Mouse (Mus musculus) naive thymus-derived CD4-positive, alpha-beta T cell, adult 2 months (primary cell): ENCODE results near the gene BC051142.
"Not testable (repeated sequence)": the region's sequence is repeated elsewhere in the genome, so short reads cannot be mapped to it uniquely, and the experiment has no call there.

Experiments
- DNase-seq: peaks from one replicate; pipeline ENCODE4 v3.0.0-alpha.2; 2011; ENCODE audit warnings: low read depth

Gene BC051142

GRCm38 (mm10) chr17:34398058-34398710 lies 436 bp upstream of the BC051142 start:
- peak; percentile 94 for DNase-seq

DNA sequence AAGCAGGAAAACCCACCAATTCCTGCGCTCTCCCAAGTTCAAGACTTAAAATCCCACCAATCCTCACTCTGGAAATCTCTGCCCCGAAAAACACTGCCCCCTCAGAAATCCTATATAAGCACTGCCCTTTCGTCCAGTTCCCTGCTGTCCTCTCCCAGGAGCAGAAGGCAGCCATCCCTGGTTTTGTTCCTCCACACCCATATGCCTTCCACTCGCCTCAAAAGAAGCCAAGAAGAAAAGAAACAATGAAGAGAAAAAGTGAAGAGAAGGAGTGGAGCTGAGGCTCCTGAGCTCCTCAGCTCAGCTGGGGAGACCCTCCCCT lies 735 bp downstream of the BC051142 start:
- DNase-seq: no peak

GRCm38 (mm10) chr17:34411117-34411516 lies 12.5 kb downstream of the BC051142 start:
- DNase-seq: peak; percentile 86

DNA sequence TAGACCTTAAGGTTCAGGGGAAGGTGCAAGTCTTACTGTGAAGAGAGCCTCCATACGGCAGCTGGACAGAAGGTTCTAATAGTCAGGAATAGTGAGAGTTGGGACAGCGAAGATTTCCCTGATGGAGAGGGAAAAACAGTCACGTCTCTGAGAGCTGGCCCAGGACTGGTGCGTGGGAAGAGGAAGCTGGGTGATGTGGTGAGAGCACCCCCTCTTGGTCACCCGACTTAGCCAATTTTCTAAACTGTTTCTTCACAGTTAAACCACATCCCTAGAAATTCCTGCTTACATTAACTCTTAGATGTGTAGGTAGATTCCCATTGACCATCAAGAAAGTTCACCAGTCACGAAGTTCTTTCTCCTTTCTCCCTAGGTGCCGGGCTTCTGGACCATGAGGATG lies 21.4 kb downstream of the BC051142 start:
- DNase-seq: no peak

GRCm38 (mm10) chr17:34427597-34427996 lies 29.0 kb downstream of the BC051142 start:
- DNase-seq: no peak

GRCm38 (mm10) chr17:34437120-34437519 lies 38.5 kb downstream of the BC051142 start:
- no peak for DNase-seq

DNA sequence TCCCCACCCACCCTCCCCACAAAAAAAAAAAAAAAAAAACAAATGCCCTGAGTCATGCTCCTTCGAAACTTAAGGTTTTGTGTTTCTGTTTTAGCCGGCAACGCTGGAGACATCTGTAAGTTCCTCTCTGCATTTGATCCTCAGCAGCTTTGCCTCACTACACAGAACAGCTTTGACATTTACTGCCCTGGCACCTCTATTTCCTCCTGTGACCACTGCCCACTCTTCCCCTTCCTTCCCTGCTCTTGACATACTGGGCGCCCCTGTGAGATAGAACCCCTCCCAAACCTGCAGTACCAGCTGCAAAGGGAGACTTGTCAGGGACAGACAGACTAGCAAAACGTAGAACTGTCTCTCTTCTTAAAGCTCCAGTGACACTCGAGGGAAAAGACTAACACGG lies 39.0 kb downstream of the BC051142 start:
- DNase-seq: no peak

GRCm38 (mm10) chr17:34438588-34438987 lies 40.0 kb downstream of the BC051142 start:
- no peak for DNase-seq

DNA sequence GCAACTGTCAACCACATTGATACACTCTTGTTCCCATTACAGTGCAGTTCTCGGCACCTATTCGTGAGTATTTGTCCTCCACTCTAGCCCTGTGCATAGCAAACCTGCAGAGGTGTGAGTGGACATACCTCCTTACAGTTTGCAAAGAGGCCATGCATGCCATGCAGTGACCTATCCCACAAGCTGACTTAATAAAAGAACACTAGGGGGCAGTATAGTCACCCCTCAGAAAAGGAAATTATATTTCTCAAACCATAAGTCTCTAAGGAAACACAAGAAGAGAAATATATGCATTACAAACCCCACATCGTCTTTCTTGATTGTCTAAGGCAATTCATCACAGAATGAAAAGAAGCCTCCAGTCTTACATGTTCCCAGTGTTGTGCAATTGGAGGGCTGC lies 41.2 kb downstream of the BC051142 start:
- DNase-seq: peak; percentile 56

DNA sequence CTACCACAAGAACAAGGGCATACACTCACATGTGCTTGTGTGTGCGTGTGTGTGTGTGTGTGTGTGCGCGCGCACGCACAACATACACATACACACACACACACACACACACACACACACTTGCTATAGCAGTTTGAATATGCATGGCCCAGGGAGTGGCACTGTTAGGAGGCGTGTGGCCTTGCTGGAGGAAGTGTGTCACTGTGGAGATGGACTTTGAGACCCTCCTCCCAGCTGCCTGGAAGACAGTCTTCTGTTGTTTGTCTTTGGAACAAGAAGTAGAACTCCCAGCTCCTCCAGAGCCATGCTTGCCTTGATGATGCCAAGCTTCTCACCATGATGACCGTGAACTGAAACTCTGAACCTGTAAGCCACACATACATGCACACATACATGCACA lies 43.4 kb downstream of the BC051142 start:
- no peak for DNase-seq

DNA sequence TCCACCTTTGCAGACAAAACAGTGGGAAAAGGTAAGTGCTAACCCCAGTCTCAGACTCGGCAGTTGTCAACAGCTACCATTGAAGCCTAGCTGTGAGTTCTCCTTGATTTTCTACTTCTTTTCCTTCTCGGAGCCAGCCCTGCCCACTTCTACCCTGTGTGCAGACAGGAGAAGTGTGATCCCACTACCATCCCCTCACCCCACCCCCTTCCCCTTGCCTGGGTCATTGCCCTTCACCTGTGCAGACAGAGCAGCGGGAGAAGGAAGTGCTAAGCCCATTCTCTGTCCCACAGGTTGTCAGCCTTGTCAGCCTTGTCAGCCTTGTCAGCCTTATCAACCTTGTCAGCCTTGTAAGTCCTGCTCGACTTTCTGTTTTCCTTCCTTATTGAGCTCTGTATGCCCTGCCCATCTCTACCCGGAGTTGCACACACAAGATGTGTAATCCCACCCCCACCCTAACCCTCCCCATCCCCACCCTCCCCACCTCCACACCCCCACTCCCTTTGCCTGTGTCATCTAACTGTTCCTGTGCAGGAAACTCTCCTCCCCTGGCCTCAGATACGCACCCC lies 49.9 kb downstream of the BC051142 start:
- DNase-seq: no peak

DNA sequence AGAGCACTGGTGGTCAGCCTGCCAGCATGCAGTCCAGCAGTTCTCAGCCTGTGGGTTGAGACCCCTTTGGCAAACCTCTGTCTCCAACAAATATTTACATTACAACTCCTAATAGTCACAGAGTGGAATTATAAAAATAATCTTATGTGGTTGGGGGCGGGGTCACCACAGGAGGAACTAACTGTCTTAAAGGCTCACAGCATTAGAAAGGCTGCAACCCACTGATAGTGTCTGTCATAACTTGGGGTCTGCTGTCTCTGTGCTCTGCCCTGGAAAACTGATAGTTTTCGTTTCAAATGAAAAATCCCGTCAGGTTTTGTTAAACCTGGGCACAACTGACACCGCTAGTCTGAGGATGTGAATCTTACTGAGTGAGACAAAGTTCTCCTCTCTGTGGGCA lies 59.0 kb downstream of the BC051142 start:
- DNase-seq: no peak

DNA sequence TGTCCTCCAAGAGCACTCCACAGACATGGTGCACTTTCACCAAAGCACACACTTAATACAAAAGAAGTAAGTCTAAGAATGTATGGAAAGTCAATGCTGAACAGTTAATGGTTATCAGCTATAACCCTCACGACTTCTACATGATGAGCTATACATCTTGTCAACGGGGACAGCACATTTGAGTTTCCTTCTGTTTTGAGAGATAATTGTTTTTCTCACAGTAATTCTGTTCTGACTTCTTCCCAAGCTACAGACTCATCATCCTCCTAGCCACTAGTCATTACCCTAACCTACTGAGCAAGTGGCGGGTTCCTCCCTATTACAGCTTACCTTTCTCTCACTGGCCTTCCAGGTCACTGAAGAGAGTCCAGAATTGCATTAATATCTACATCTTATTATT lies 60.6 kb downstream of the BC051142 start:
- DNase-seq: no peak

- DNase-seq: not testable (repeated sequence)
These were observed 67.3 kb downstream of the BC051142 start for GRCm38 (mm10) chr17:34465906-34466305.

DNA sequence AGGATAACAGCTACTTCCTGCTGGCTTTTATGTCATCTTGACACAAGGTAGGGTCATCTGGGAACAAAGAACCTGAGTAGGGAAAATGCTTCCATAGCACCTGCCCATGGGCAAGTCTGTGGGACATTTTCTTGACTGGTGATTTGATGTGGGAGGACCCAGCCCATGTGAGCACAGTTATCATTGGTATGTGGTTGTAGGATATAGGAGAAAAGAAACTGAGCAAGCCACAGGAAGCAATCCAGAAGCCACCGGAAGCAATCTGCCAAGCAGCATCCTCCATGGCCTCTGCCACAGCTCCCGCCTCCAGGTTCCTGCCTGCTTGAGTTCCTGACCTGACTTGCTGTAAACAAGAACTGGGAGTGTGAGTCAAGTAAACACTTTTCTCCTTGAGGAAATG lies 71.9 kb downstream of the BC051142 start:
- no peak for DNase-seq

DNA sequence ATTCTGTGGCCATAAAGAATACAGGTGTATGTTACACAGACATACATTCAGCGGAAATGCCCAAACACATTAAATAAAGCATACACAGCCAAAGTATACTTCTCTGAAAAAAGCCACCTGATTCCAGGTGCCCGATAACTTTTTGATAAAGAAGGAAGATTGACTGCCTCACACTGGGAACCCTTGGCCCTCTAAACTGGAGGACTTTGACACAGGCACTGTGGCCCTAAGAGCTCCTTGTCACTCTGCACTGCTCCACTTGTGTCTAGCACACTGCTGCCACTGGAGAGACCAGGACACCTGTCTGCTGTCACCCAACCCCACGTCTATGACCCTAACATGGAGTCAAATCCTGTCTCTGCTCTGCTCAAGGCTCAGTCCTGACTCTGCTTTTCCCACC lies 76.4 kb downstream of the BC051142 start:
- DNase-seq: no peak

GRCm38 (mm10) chr17:34476427-34476826 lies 77.8 kb downstream of the BC051142 start:
- no peak for DNase-seq

DNA sequence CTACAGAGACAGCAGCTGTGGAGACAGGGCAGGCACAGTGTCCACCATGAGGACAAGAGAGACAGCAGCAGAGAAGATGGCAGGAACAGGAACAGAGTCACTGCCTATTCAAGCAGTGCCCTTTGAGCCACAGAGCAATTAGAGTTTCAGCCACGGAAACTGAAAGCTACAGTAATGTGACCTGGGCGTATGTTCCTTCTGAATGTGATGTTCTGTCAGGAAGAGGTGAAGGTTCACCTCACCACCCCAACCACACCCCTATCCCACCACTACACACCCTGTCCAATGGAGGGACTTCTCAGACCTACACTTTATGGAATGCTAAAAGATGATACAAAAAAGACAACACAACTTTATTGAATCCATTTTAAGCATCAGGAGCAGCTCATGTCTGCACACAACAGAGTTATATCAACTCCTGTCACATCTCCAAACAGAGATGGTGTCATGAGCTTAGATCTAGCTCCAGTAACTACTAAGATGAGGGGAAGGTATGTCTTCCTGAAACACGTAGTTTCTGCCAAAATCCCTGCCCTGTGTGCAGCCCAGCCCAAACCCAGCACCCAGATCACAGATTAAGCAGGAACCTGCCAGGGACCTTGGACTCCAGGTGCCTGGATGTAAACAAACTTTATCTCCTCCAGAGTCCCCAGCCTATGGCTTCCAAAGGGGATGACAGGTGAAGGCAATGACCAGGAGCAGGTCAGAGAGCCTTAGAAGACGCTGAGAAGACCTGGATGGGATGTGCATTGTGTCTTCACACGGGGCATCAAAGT lies 78.8 kb downstream of the BC051142 start, which contains the start of gene Btnl4:
Gene Btnl4 (minus strand): TSS at position 81 of the 776 bp plus-strand sequence.
- DNase-seq: not testable (repeated sequence)

GRCm38 (mm10) chr17:34492796-34493195 lies 94.2 kb downstream of the BC051142 start:
- DNase-seq: no peak

DNA sequence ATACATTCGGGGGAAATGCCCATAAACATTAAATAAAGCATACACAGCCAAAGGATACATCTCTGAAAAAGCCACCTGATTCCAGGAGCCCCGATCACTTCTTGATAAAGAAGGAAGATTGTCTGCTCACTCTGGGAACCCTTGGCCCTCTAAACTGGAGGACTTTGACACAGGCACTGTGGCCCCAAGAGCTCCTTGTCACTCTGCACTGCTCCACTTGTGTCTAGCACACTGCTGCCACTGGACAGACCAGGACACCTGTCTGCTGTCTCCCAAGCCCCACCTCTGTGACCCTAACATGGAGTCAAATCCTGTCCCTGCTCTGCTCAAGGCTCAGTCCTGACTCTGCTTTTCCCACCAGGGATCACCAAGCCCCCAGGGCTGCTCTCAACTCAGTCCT lies 96.5 kb downstream of the BC051142 start:
- DNase-seq: not testable (repeated sequence)

- no peak for DNase-seq
These were observed 97.9 kb downstream of the BC051142 start for GRCm38 (mm10) chr17:34496539-34496938.

GRCm38 (mm10) chr17:34497319-34497718 lies 98.7 kb downstream of the BC051142 start:
- DNase-seq: not testable (repeated sequence)

GRCm38 (mm10) chr17:34497726-34498125 lies 99.1 kb downstream of the BC051142 start:
- DNase-seq: not testable (repeated sequence)
